Mouse (Mus musculus) layer of hippocampus, postnatal 10 days (tissue): ENCODE results near the gene Snx3. TPM values are rescaled to one million over a fixed set of nuclear protein-coding genes. Genes with fewer than 3 reads are reported as not detected.

Source experiments
- DNase-seq, 2 experiments: peaks; one replicate each; pipeline ENCODE4 v3.0.0; 2021; ENCODE audit warnings: low spot score in 2 of 2
- total RNA-seq, 2 experiments: library from RNA; stranded (reverse); gene quantifications; 2 replicates each; pipeline ENCODE4 v1.2.3; 2021

Gene Snx3
- total RNA-seq, 2 experiments from 2014 or later, result 204 to 214 TPM

DNA sequence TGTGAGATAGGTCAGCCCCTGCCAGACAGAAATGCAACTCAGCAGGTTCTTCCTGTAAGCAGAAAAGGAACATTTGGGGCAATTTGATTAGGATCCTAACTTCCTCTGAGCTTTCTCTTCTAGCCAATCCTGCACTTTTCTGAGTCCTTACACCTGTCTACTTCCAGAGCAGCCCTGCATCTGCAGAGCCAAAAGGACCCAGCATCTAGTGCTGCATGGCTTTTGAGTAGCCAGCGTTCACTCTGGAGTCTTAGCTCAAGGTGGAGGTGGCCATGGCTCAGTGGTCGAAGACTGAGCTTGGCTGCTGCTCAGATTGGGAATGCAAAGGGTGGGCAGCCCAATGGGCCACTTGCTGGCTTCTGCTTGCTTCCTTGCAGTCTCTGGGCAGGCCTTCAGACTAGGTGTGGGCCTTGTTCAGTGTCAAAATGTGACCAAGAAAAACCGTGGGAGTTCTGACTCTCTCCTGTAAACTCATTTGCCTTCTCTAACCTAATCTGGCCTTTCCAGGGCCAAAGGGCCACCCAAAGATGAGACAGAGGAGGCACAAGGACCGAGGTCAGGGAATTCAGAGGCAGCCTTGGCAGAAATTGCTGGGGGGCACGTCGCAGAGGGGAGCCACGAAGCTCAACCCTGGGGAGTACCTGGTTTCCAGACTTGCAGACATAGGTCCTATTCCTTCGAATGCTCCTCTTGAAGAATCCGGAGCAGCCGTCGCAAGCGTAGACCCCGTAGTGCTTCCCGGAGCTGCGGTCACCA lies 75.9 kb downstream of the Snx3 start:
- no peak for DNase-seq

DNA sequence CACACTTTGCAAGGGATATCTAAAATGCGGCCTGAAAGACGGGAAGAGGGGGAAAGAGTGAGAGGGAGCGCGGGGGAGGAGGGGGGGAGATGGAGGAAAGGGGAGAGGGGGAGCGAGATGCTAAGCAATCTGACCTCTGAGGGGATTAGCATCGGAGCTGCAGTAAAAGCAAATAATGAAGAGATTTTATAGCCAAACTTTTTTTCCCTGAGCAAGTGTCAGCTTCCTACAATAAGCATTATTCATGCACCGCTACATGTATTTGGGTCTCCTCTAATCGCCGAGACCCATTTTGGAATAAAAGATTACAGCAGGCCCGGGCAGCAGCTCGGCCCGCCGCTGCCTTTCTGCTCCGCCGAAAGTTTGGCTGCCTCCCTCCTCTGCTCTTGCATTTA lies 76.4 kb downstream of the Snx3 start:
- no peak for DNase-seq

GRCm38 (mm10) chr10:42578698-42579474 lies 77.1 kb downstream of the Snx3 start:
- no peak for DNase-seq

- DNase-seq, result peak in 1 of 2 experiments; percentile 36
These were observed 77.8 kb downstream of the Snx3 start for GRCm38 (mm10) chr10:42579475-42580130.

GRCm38 (mm10) chr10:42580131-42580950 lies 78.5 kb downstream of the Snx3 start:
- no peak for DNase-seq

DNA sequence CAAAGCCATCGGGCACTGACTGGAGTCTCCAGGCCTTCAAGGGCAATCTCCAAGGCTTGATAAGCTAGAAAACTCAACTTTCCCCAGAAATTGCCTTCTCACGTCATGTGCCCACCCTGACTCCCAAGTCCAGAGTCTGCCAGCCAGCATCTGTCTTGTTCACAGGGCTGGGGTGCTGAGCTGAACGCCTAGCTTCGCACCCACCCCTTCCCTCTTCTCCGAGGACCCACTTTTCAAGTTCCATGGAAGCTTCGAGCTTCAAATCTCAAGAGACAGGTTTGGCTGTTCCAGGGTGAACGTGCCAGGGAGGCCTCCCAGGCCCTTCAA lies 79.1 kb downstream of the Snx3 start:
- DNase-seq, result no peak

DNA sequence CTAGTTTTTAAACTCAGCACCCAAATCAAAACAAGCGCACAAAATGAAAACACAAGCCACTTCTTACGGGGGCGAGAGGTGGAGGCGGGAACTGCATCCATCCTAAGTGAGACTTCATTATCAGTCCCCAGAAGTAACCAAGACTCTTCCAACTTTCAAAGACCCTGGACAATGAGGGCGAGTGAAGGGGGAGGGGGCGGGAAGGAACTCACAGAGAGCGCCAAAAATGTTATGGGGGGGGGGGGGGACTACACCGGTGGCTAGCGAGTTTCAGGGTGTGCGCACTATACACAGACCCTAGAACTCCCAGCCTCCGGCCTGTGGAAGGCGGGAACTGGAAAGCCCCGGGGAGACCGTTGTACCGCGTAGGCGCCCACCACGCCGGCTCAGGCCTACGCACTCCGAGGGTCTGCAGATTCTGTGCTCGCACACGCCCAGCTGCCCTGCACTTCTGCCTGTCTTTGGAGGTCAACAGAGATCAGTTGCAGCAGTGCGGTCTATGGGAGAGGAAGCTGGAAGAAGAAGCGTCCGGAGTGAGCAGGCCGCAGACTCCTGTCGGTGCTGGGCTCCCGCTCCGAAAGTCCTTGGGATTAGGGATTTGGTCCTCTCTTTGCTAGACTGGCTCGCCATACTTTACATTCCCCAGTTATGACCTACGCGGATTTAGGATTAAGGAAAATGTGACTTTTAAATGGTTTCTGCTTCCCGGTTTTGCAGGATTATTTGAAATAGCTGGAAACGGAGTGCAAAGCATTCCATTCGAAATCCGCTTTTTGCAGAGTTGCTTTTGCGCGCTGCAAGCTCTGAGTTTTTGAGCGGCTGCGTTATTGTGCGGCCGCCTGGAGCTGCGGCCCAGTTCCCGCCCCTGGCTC lies 80.1 kb downstream of the Snx3 start:
- DNase-seq, result no peak

DNA sequence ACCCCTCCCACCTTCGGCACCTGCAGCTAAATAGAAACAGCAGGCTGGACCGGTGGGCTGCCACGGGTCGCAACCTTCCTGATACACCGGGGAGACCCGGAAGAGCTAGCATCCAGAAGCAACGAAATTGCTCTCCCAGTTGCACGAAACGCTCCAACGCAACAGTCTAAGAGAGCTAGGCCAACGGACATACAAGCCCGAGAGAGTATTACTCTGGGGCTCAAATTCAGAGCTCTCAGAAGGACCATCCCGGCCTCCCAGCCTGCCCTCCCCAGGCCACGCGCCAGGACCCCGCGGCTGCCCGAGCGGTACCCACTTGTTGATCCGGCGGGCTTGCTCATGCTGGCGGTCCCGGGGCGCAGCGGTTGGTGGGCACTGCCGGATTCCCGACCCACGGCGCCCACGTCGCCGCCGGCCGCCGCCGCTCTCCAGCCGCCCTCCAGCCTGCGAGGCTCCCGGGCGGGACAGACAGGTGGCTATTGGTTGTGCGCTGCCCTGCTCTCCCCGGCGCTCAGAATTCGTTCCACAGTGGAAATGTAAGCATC lies 80.8 kb downstream of the Snx3 start:
- DNase-seq, result peak in 1 of 2 experiments; percentile 40

DNA sequence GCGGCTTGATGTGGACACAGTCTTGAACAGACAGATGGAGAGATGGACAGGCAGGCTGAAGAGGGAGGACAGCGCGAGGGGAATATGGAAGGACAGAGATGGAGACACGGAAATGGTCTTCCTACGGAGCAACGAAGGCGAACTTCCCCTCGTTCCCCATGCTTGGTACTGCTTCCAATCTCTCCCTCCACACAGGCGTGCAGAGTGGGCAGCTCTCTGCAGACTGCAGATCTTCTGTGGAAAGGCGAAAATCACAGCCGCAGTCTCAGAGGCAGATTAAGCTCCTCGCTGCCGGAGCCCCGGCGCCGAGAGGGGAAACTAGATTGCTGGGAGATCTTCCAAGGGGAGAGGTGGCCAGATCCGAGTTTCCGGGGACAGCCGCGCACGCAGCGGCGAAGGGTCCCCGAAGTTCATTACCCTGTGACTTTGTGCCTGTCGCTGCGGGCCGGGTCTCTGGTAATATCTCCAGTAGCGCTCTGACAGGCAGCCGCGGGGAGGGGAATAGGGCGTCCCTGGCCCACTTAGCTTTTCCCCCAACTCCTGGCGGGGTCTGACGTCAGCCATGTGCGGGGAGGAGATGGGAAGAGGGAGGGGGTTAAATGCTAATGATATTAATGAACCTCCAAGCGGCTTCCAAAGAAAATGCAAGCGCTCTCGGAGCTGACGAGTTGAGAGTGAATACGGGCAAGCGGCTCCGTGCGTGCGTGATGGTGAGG lies 81.5 kb downstream of the Snx3 start, which contains the start of the genes Nr2e1 and Ostm1:
TSS of gene Nr2e1 (minus strand) at position 476 of the 716 bp plus-strand sequence.
TSS of gene Ostm1 (plus strand) at position 666 of the 716 bp plus-strand sequence.
- peak; percentile 72 to 80 for DNase-seq

GRCm38 (mm10) chr10:42583902-42584435 lies 82.1 kb downstream of the Snx3 start:
- peak; percentile 34 to 46 for DNase-seq

DNA sequence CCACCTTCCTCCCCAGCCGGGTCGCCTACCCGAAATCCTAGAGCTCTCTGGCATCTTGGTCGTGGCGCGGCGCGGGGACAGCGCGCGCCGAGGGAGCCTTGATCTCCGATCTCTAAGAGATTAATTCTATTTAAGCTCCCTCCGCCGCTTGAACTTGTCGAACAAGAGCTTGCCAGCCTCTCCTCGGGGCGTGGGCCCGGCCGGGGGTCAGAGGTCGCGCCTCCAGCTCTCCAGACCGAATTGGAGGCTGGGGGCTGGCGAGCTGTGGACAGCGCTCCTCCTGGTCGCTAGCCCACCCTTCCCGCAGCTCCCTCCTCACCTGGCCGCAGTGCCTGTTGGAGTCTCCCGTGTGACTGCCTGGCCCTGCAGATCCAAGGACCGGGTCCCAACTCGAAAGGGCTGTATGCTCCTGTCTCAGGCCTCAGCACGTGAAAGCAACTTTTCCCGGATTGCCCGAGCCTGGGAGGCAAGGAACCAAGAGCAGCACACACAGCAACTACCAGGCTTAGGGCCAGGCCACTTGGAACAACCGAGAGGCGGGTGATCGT lies 82.7 kb downstream of the Snx3 start:
- peak; percentile 34 to 51 for DNase-seq

Other genes with a start within 250 kb of the Snx3 start
- 10 to 100 TPM; 31.0 to 32.2 TPM for gene Foxo3, start 225.3 kb upstream of the Snx3 start, total RNA-seq
- gene Afg1l, start 23.5 kb upstream of the Snx3 start, total RNA-seq, result 10 to 100 TPM in 1 of 2 experiments, 1 to 10 TPM in 1; 9.6 to 10.6 TPM
- gene Nr2e1, start 81.6 kb downstream of the Snx3 start, total RNA-seq, result 10 to 100 TPM; 13.1 to 14.1 TPM
- gene Ostm1, start 81.8 kb downstream of the Snx3 start, total RNA-seq, result 10 to 100 TPM; 42.9 to 45.4 TPM